Mouse (Mus musculus): ENCODE measurements around the gene Sec22a. TPM values are rescaled to one million over a fixed set of nuclear protein-coding genes. Genes with fewer than 3 reads are reported as not detected.
A peak's percentile ranks its signal among the peaks of the same experiment; 100 is the strongest.

Sec22a gene
- polyA plus RNA-seq, 2 experiments, result 30.1 to 49.8 TPM

DNA sequence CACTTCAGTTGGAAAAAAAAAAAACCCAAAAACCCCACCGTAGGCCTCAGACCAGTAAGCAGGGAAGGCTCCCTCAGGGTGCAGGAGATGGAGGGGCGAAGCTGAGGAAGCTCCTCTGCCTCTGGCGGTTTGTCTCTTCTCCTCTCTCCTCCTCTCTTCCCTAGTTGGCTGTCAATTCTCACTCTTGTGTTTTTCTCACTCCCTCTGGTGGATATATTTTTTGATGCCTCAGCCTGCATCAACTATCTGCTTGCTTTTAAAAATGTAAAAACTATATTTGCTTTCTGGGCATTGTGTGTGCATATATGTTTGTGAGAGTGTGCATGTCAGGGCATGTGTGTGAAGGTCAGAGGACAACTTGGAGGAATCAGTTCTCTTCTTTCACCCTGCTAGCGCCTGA lies 91.3 kb downstream of the Sec22a start:
- DNase-seq (ENCODE audit: low spot score), result no peak
- H3K27ac ChIP-seq (replicated peaks; ENCODE audit: low read depth, low read length), result no peak overlapping the region
- H3K4me2 ChIP-seq (replicated peaks; ENCODE audit: low read depth, low read length, severe bottlenecking), result no peak overlapping the region
- no peaks in the 10 kb centered on the region for H3K9me3 ChIP-seq (ENCODE audit: control insufficient read depth, low read length)
- H3K9ac ChIP-seq (ENCODE audit: low read depth, low read length, severe bottlenecking), result no peak overlapping the region
- no peak overlapping the region for H3K4me3 ChIP-seq (replicated peaks; ENCODE audit: low read length)
- TF ChIP-seq POLR2A (IDR thresholded peaks at IDR 0.05; ENCODE audit: borderline replicate concordance, extremely low read depth, insufficient read depth, insufficient read length), result no peak
- H3K27me3 ChIP-seq (ENCODE audit: control insufficient read depth, insufficient read depth, low read length), result no peaks in the 10 kb centered on the region
- ATAC-seq (ENCODE audit: low FRiP score, low read depth), result no peak
- no peaks in the 10 kb centered on the region for H3K4me1 ChIP-seq (ENCODE audit: control insufficient read depth, insufficient read depth, low read length)
- H3K36me3 ChIP-seq (ENCODE audit: control insufficient read depth, insufficient read depth, low read length), result no peaks in the 10 kb centered on the region
- WGBS, result 50% methylated on average over 4 of the region's 4 CpGs

DNA sequence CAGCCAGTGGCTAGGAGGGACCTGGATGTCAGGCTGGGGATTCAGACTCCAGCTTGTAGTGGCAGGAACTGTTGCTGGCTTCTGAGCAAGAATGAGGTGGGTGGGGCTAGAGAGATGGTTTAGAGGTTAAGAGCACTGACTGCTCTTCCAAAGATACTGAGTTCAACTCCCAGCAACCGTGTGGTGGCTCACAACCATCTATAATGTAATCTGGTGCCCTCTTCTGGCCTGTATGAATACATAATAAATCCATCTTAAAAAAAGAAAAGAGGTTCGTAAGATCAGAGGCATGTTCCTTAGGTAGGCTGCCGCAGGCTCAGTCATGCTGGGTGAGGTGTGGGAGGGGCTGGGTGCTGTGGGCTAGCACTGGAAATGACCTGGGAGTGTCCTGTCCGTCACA lies 92.1 kb downstream of the Sec22a start:
- H3K36me3 ChIP-seq (ENCODE audit: control insufficient read depth, insufficient read depth, low read length), result no peaks in the 10 kb centered on the region
- ATAC-seq (ENCODE audit: low FRiP score, low read depth), result no peak
- H3K4me3 ChIP-seq (replicated peaks; ENCODE audit: low read length), result no peak overlapping the region
- WGBS, result 39% methylated on average over 4 of the region's 4 CpGs
- no peak overlapping the region for H3K4me2 ChIP-seq (replicated peaks; ENCODE audit: low read depth, low read length, severe bottlenecking)
- no peak overlapping the region for H3K9ac ChIP-seq (ENCODE audit: low read depth, low read length, severe bottlenecking)
- H3K9me3 ChIP-seq (ENCODE audit: control insufficient read depth, low read length), result no peaks in the 10 kb centered on the region
- no peak overlapping the region for H3K27ac ChIP-seq (replicated peaks; ENCODE audit: low read depth, low read length)
- no peaks in the 10 kb centered on the region for H3K27me3 ChIP-seq (ENCODE audit: control insufficient read depth, insufficient read depth, low read length)
- DNase-seq (ENCODE audit: low spot score), result no peak
- TF ChIP-seq POLR2A (IDR thresholded peaks at IDR 0.05; ENCODE audit: borderline replicate concordance, extremely low read depth, insufficient read depth, insufficient read length), result no peak
- H3K4me1 ChIP-seq (ENCODE audit: control insufficient read depth, insufficient read depth, low read length), result no peaks in the 10 kb centered on the region

DNA sequence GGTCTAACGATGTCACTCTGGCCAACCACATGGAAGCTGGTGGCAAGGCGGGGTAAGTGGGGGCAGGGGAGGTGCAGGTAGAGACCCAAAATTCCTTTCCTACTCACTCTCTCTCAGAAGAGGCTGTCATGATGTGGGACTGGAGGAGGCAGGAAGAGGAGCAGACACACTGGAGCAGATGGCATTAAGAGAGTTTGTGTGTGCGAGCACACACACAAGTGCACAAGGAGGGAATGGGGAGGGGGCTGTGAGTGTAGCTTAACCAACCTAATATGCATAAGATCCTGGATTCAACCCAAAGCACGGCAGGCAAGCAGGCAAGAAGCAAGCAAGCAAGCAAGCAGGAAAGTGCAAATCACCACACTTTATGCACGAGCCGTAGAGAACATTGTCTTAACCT lies 92.8 kb downstream of the Sec22a start:
- Histone ChIP-seq H3K4me1 (ENCODE audit: control insufficient read depth, insufficient read depth, low read length) (no peaks in the 10 kb centered on the region), H3K4me3 (replicated peaks; ENCODE audit: low read length) (no peak overlapping the region), H3K27me3 (ENCODE audit: control insufficient read depth, insufficient read depth, low read length) (no peaks in the 10 kb centered on the region), H3K36me3 (ENCODE audit: control insufficient read depth, insufficient read depth, low read length) (no peaks in the 10 kb centered on the region), H3K9ac (ENCODE audit: low read depth, low read length, severe bottlenecking) (no peak overlapping the region), H3K9me3 (ENCODE audit: control insufficient read depth, low read length) (no peaks in the 10 kb centered on the region), H3K4me2 (replicated peaks; ENCODE audit: low read depth, low read length, severe bottlenecking) (no peak overlapping the region), H3K27ac (replicated peaks; ENCODE audit: low read depth, low read length) (no peak overlapping the region)
- no peak for TF ChIP-seq POLR2A (IDR thresholded peaks at IDR 0.05; ENCODE audit: borderline replicate concordance, extremely low read depth, insufficient read depth, insufficient read length)
- DNase-seq (ENCODE audit: low spot score) (no peak), ATAC-seq (ENCODE audit: low FRiP score, low read depth) (no peak)
- WGBS, result 78% methylated on average over 6 of the region's 6 CpGs

DNA sequence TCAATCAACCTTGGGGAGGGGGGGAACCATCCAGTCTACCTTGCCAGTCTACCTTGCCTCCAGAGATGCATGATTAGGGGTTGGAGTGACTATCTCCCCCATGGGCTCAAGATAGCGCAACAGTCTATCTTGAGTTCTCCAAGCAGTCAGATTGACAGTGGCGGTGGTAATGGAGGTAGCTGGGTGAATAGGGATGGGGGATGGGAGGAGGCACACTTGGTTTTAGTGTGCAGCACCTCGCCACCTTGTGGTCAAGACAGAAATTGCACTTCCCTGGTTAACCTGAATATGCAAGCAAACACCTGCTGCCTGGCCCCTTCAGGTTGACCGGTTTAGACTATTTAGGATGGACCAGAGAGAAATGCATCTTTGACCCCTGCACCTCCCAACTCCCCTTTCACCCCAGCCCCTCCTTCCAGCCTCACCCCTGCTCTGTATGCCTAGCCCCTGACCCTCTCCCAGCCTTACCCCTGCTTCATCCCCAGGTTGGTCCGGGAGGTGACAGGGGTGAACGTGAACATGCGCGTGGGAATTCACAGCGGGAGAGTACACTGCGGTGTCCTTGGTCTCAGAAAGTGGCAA lies 93.3 kb downstream of the Sec22a start:
- Histone ChIP-seq H3K4me2 (replicated peaks; ENCODE audit: low read depth, low read length, severe bottlenecking) (no peak overlapping the region), H3K9ac (ENCODE audit: low read depth, low read length, severe bottlenecking) (no peak overlapping the region), H3K4me1 (ENCODE audit: control insufficient read depth, insufficient read depth, low read length) (no peaks in the 10 kb centered on the region), H3K27ac (replicated peaks; ENCODE audit: low read depth, low read length) (no peak overlapping the region), H3K4me3 (replicated peaks; ENCODE audit: low read length) (no peak overlapping the region), H3K36me3 (ENCODE audit: control insufficient read depth, insufficient read depth, low read length) (no peaks in the 10 kb centered on the region), H3K27me3 (ENCODE audit: control insufficient read depth, insufficient read depth, low read length) (no peaks in the 10 kb centered on the region), H3K9me3 (ENCODE audit: control insufficient read depth, low read length) (no peaks in the 10 kb centered on the region)
- DNase-seq (ENCODE audit: low spot score) (peak; percentile 92), ATAC-seq (ENCODE audit: low FRiP score, low read depth) (peak; percentile 54)
- WGBS, result 39% methylated on average over 10 of the region's 10 CpGs
- no peak for TF ChIP-seq POLR2A (IDR thresholded peaks at IDR 0.05; ENCODE audit: borderline replicate concordance, extremely low read depth, insufficient read depth, insufficient read length)

Other genes with a start within 250 kb of the Sec22a start
- gene Adcy5, start 209.0 kb downstream of the Sec22a start, polyA plus RNA-seq (2012; rRNA removed), result 10.1 and 13.8 TPM in 2 replicates
- 2.5 and 3.5 TPM in 2 replicates for gene Adcy5, start 209.0 kb downstream of the Sec22a start, polyA plus RNA-seq (2014; fragmentation: Nextera tagmentation; extraction: Ambion mirVana)
- 39.5 and 49.2 TPM in 2 replicates for gene Pdia5, start 127.0 kb upstream of the Sec22a start, polyA plus RNA-seq (2012; rRNA removed)
- gene Pdia5, start 127.0 kb upstream of the Sec22a start, polyA plus RNA-seq (2014; fragmentation: Nextera tagmentation; extraction: Ambion mirVana), result 22.2 and 24.9 TPM in 2 replicates
- 17.4 and 19.5 TPM in 2 replicates for gene Sema5b, start 177.2 kb upstream of the Sec22a start, polyA plus RNA-seq (2012; rRNA removed)
- gene Sema5b, start 177.2 kb upstream of the Sec22a start, polyA plus RNA-seq (2014; fragmentation: Nextera tagmentation; extraction: Ambion mirVana), result 4.2 and 5.4 TPM in 2 replicates

All from limb, embryonic 14.5 days (tissue).